Mouse (Mus musculus) yolk sac, embryonic 10.5 days (tissue): Measurements from ENCODE around the gene Olfr1475.
"Not testable (repeated sequence)": the region's sequence is repeated elsewhere in the genome, so short reads cannot be mapped to it uniquely, and the experiment has no call there.

Experiments used
- DNase-seq: peaks from one replicate; pipeline ENCODE4 v3.0.0-alpha.2; 2017; ENCODE audit warnings: low spot score

The Olfr1475 gene

GRCm38 (mm10) chr19:13480096-13480495, at the start of gene Olfr1475:
Gene Olfr1475 (minus strand): TSS chr19:13480196.
- no peak for DNase-seq

DNA sequence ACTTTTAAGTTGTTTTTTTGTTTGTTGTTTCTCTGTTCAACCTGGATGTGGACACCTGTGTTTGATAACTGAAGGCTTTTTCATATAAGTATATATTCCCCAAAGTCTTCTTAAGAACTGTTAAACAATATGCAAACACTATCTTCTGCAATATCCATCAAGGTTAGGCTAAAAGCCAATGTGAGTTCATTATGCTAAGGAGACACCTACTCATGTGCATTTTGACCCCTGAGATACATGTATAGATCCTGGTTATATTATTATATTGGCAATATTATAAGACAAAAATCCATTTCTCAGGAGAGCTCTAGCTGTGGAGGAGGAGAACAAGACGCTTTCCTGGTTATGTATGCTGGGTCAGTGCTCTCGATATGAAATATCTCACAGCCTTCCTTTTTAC, 47.6 kb upstream of the Olfr1475 start, which contains the start of gene Olfr1480:
TSS of gene Olfr1480 (plus strand) at position 301 of the 400 bp plus-strand sequence.
- DNase-seq: no peak

- no peak for DNase-seq
Measured at GRCm38 (mm10) chr19:13500246-13500645, 20.2 kb upstream of the Olfr1475 start, which contains the start of gene Olfr1477. Gene Olfr1477 (plus strand): TSS chr19:13500546.

- not testable (repeated sequence) for DNase-seq
Measured at GRCm38 (mm10) chr19:13469265-13469664, 10.7 kb downstream of the Olfr1475 start, which contains the start of gene Olfr1474. Gene Olfr1474 (plus strand): TSS chr19:13469565.

DNA sequence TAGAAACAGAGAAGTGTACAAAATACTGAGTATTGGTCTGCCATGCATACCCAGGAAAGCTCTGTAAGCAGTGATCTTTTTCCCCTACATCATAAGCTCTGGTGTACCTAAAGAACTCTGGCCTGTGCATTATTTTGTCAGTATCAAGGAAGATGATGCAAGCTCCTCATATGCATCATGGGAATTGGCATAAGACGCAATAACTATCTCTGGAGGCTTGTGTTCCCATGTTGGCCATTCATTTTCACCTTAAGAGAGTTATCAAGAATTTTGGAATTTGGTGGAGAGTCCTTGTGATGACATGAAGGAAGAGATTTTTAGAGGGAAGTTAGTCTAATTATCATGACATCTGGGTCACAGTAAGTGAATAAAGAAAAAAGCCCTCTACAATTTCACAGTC, 24.0 kb downstream of the Olfr1475 start, which contains the start of gene Olfr1472:
TSS of gene Olfr1472 (minus strand) at position 101 of the 400 bp plus-strand sequence.
- DNase-seq: no peak

GRCm38 (mm10) chr19:13443109-13443508, 36.9 kb downstream of the Olfr1475 start, which contains the start of gene Olfr1471:
Gene Olfr1471 (plus strand): TSS chr19:13443409.
- DNase-seq: not testable (repeated sequence)
